Mouse (Mus musculus) heart, embryonic 15.5 days (tissue): Measurements from ENCODE around the gene Plppr3. TPM values are rescaled to one million over a fixed set of nuclear protein-coding genes. Genes with fewer than 3 reads are reported as not detected.
A peak's percentile ranks its signal among the peaks of the same experiment; 100 is the strongest.

Experiments
- ATAC-seq: fragments of 200-750 bp; cut with Nextera tagmentation; replicated peaks from 2 replicates; pipeline ENCODE4 v1.8.0; 2017; ENCODE audit warnings: low read depth, moderate TSS enrichment; ENCODE audit not compliant: insufficient number of reproducible peaks, insufficient read depth, low FRiP score
- H3K27ac ChIP-seq: fragments of 300-500 bp; sonication (generic); 2 replicates; pipeline ENCODE4 v1.5.1; 2015; ENCODE audit warnings: mild to moderate bottlenecking, inconsistent platforms
- H3K27me3 ChIP-seq: fragments of 300-500 bp; sonication (generic); 2 replicates; pipeline ENCODE4 v1.6.1; 2015; ENCODE audit warnings: inconsistent platforms
- H3K36me3 ChIP-seq: fragments of 300-500 bp; sonication (generic); 2 replicates; pipeline ENCODE4 v1.6.1; 2015; ENCODE audit warnings: mild to moderate bottlenecking, inconsistent platforms
- H3K4me1 ChIP-seq: fragments of 300-500 bp; sonication (generic); replicated peaks from 2 replicates; pipeline ENCODE4 v1.6.1; 2015; ENCODE audit warnings: inconsistent platforms
- H3K4me2 ChIP-seq: fragments of 300-500 bp; sonication (generic); 2 replicates; pipeline ENCODE4 v1.6.1; 2015; ENCODE audit warnings: inconsistent platforms, mild to moderate bottlenecking, moderate library complexity
- H3K4me3 ChIP-seq: fragments of 300-500 bp; sonication (generic); 2 replicates; pipeline ENCODE4 v1.5.1; 2015; ENCODE audit warnings: mild to moderate bottlenecking, inconsistent platforms
- H3K9ac ChIP-seq: fragments of 300-500 bp; sonication (generic); 2 replicates; pipeline ENCODE4 v1.6.1; 2015; ENCODE audit warnings: mild to moderate bottlenecking, inconsistent platforms
- H3K9me3 ChIP-seq: fragments of 300-500 bp; sonication (generic); replicated peaks from 2 replicates; pipeline ENCODE4 v1.6.1; 2016; ENCODE audit warnings: inconsistent platforms
- whole genome bisulfite sequencing: fragments of 180-500 bp; shearing (Covaris S2); methylation state at CpG from one replicate; pipeline ENCODE4 v1.1.7; 2015; ENCODE audit warnings: mixed read lengths; 5-methylcytosine and 5-hydroxymethylcytosine counted together
- microRNA-seq: library from miRNA; unstranded; fragments of <30 nt; microRNA quantifications from one replicate; pipeline ENCODE4, GENCODE M21; 2016
- polyA plus RNA-seq: library from polyadenylated mRNA; unstranded; fragments of >200 nt; fragmentation: Nextera tagmentation; extraction: Ambion mirVana; gene quantifications from 2 replicates; pipeline ENCODE4 v1.2.1, GENCODE M21; 2015

Plppr3 gene
- polyA plus RNA-seq, 1 experiment from 2014 or later, result 8.6 TPM

DNA sequence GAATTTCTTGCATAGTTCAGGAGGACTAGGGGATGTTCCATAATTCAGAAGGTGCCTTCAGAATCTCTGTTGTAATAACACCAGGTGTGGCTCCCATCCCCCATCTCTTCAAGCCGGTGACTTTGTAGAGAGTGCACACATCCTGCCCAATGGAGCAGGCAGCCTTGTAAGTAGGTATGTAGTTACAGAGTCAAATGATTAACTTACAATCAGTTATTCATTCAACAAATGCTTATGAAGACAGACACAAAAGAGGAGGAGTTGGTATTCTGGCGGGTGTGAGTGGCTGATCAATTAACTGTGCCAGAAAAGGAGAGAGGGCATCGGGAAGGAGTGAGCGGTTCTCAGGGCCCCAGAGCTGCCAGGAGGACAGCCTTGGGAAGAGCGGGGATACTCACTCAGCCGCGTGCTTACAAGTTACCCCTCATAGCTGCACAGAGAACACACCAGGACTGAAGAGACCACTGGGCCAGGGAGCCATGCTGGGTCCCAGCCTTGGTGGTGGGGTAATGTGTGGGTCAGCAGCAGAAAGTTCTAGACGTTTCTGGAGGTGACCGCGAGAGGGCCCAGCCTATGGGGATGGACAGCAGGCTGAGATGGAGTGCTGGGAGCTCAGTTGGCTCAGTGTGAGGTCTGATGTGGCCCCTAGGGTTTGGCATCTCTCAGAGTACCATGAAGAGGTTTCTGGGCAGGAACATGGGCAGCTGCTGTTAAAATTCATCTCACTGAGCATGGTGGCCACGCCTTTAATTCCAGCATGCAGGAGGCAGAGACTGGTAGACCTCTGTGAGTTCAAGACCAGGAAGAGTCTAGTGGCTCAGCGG lies 58.6 kb downstream of the Plppr3 start:
- H3K27me3 ChIP-seq, result no peaks in the 10 kb centered on the region
- peaks cover 6% of the 10 kb centered on the region; the same call in 1 of the 2 replicates for H3K36me3 ChIP-seq
- H3K27ac ChIP-seq, result no peak overlapping the region
- H3K4me1 ChIP-seq, result peaks cover 4% of the 10 kb centered on the region; the same call in 1 of the 2 replicates
- 86% methylated on average over 12 of the region's 12 CpGs for WGBS
- ATAC-seq, result no peak
- no peaks in the 10 kb centered on the region for H3K9me3 ChIP-seq
- no peak overlapping the region for H3K9ac ChIP-seq
- H3K4me2 ChIP-seq, result no peak overlapping the region
- no peak overlapping the region for H3K4me3 ChIP-seq

DNA sequence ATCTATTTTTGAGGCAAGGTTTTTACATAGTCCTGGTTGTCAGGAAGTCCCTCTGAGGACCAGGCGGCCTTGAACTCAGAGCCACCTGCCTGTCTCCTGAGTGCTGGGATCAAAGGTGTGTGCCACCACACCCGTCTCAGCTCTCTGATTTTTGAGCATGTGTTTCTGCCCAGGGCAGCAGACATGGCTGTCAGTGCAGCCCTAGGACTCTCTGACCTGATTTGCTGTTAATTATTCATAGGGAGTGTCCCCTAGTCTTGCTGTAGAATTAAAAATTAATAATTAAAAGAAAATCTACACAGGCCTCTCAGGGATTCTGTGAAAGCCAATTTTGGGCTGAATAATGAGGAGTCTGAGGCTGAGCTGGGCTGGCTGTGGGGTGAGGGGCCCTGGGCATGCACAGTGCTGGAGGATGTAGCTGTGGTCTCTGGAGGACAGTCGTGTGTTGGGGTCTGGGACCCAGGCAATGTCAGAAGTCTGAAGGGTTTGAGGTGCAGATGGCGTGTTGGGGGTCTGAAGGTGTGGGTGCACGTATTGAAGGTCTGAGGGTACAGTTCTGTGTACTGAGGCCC lies 60.1 kb downstream of the Plppr3 start:
- H3K27ac ChIP-seq, result no peak overlapping the region
- no peak overlapping the region for H3K4me3 ChIP-seq
- WGBS, result 90% methylated on average over 5 of the region's 5 CpGs
- no peak for ATAC-seq
- no peaks in the 10 kb centered on the region for H3K27me3 ChIP-seq
- H3K4me1 ChIP-seq, result peaks cover 4% of the 10 kb centered on the region; the same call in 1 of the 2 replicates
- H3K36me3 ChIP-seq, result peaks cover 8% of the 10 kb centered on the region; the same call in 1 of the 2 replicates
- no peak overlapping the region for H3K9ac ChIP-seq
- no peak overlapping the region for H3K4me2 ChIP-seq
- no peaks in the 10 kb centered on the region for H3K9me3 ChIP-seq

DNA sequence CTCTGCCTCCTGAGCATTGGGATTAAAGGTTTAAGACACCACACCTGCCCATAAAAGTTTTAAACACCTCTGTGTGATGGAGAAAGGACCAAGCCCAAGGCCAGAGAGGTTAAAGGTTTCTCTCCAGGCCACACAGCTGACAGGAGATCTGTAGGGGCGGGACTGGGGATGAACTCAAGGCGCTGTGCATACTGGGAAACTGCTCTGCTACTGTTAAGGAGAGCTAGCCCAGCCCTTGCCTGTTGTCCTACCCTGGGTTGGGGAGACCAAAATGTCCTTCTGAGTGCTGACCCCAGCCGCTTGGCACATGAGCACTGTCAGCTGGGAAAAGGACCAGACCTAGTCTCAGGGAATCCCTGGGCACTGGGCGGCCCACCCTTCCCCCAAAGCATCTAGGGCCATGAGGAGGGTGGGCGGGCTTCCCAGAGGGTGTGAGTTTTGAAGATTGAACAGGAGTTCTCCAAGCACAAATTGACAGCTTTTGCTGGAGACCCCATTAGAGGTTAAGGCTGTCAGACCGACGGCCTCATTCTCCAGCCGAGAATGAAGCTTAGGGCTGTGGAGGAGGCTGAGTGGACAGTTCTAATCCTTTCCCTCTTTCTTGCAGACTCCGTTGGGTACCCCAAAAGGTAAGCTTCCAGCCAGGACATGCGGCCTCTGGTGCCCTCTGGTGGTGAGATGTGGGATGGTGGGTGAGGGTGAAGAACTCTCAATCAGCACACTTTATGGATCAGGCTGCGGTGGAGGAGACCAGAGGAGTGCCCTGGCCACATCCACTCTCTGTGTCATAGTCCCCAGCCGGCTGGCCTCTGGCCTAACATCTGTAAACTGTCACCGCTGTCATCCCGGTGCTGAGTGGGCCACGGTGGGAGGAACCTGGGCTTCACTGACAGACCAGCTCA lies 62.4 kb downstream of the Plppr3 start:
- Histone ChIP-seq H3K4me1 (peaks cover 5% of the 10 kb centered on the region; the same call in 1 of the 2 replicates), H3K27ac (no peak overlapping the region), H3K4me3 (no peak overlapping the region), H3K36me3 (peaks cover 8% of the 10 kb centered on the region; the same call in 1 of the 2 replicates), H3K9ac (no peak overlapping the region), H3K4me2 (no peak overlapping the region), H3K9me3 (no peaks in the 10 kb centered on the region), H3K27me3 (no peaks in the 10 kb centered on the region)
- 0 out of 2 replicates have a peak, but pooled peaks have one; percentile 9 for ATAC-seq
- WGBS, result 25% methylated on average over 15 of the region's 15 CpGs

Small RNAs within 50 kb of the gene (microRNA-seq; reads per million reads assigned to microRNA genes)
- 1.1 reads per million for gene Mir6910

Other genes with a start within 250 kb of the Plppr3 start
- 2.0 and 3.9 TPM in 2 replicates for gene Shc2, start 236.7 kb downstream of the Plppr3 start, polyA plus RNA-seq
- not detected in 2 replicates for gene Odf3l2, start 228.9 kb downstream of the Plppr3 start, polyA plus RNA-seq
- gene Madcam1, start 210.1 kb downstream of the Plppr3 start, polyA plus RNA-seq, result 1.4 and 1.9 TPM in 2 replicates
- 39.5 and 46.8 TPM in 2 replicates for gene Tpgs1, start 205.3 kb downstream of the Plppr3 start, polyA plus RNA-seq
- gene Cdc34, start 192.4 kb downstream of the Plppr3 start, polyA plus RNA-seq, result 86.7 and 98.4 TPM in 2 replicates
- gene Gzmm, start 185.6 kb downstream of the Plppr3 start, polyA plus RNA-seq, result 1.1 TPM in 2 replicates
- 998 and 1,017 TPM in 2 replicates for gene Bsg, start 170.1 kb downstream of the Plppr3 start, polyA plus RNA-seq
- 0.08 and 0.09 TPM in 2 replicates for gene Hcn2, start 158.0 kb downstream of the Plppr3 start, polyA plus RNA-seq
- 30.0 and 36.5 TPM in 2 replicates for gene Polrmt, start 128.1 kb downstream of the Plppr3 start, polyA plus RNA-seq
- 0.06 and 0.16 TPM in 2 replicates for gene Fgf22, start 119.6 kb downstream of the Plppr3 start, polyA plus RNA-seq
- gene Rnf126, start 107.7 kb downstream of the Plppr3 start, polyA plus RNA-seq, result 54.0 and 65.5 TPM in 2 replicates
- gene Fstl3, start 97.4 kb downstream of the Plppr3 start, polyA plus RNA-seq, result 29.0 and 30.9 TPM in 2 replicates
- 0.49 and 5.1 TPM in 2 replicates for gene Prss57, start 83.7 kb downstream of the Plppr3 start, polyA plus RNA-seq
- 57.8 and 73.1 TPM in 2 replicates for gene Palm, start 81.1 kb downstream of the Plppr3 start, polyA plus RNA-seq
- 0.81 and 1.3 TPM in 2 replicates for gene Misp, start 53.6 kb downstream of the Plppr3 start, polyA plus RNA-seq
- 89.6 and 162 TPM in 2 replicates for gene Ptbp1, start 20.2 kb downstream of the Plppr3 start, polyA plus RNA-seq
- 1.1 and 3.0 TPM in 2 replicates for gene Prtn3, start 158 bp downstream of the Plppr3 start, polyA plus RNA-seq
- 0.25 and 2.0 TPM in 2 replicates for gene Elane, start 11.6 kb upstream of the Plppr3 start, polyA plus RNA-seq
- gene Cfd, start 16.2 kb upstream of the Plppr3 start, polyA plus RNA-seq, result not detected in 2 replicates
- gene Med16, start 34.3 kb upstream of the Plppr3 start, polyA plus RNA-seq, result 34.8 and 45.7 TPM in 2 replicates
- 15.7 TPM in 1 of 2 replicates, not detected in the other for gene Gm26602, start 36.2 kb upstream of the Plppr3 start, polyA plus RNA-seq
- gene Kiss1r, start 42.3 kb upstream of the Plppr3 start, polyA plus RNA-seq, result 0.34 and 0.51 TPM in 2 replicates
- 95.2 and 118 TPM in 2 replicates for gene R3hdm4, start 46.6 kb upstream of the Plppr3 start, polyA plus RNA-seq
- 2.1 and 3.7 TPM in 2 replicates for gene Arid3a, start 52.4 kb upstream of the Plppr3 start, polyA plus RNA-seq
- gene Wdr18, start 85.5 kb upstream of the Plppr3 start, polyA plus RNA-seq, result 56.7 and 66.6 TPM in 2 replicates
- 0.24 and 0.28 TPM in 2 replicates for gene Grin3b, start 96.1 kb upstream of the Plppr3 start, polyA plus RNA-seq
- 16.2 and 19.6 TPM in 2 replicates for gene Tmem259, start 109.7 kb upstream of the Plppr3 start, polyA plus RNA-seq
- 208 and 243 TPM in 2 replicates for gene Cnn2, start 114.0 kb upstream of the Plppr3 start, polyA plus RNA-seq
- gene Abca7, start 121.9 kb upstream of the Plppr3 start, polyA plus RNA-seq, result 2.1 and 3.9 TPM in 2 replicates
- gene Arhgap45, start 142.0 kb upstream of the Plppr3 start, polyA plus RNA-seq, result 4.7 and 14.4 TPM in 2 replicates
- 115 and 136 TPM in 2 replicates for gene Polr2e, start 165.2 kb upstream of the Plppr3 start, polyA plus RNA-seq
- gene Gpx4, start 172.5 kb upstream of the Plppr3 start, polyA plus RNA-seq, result 628 and 658 TPM in 2 replicates
- 8.3 and 13.9 TPM in 2 replicates for gene Sbno2, start 230.9 kb upstream of the Plppr3 start, polyA plus RNA-seq
- 10.0 and 14.2 TPM in 2 replicates for gene Stk11, start 241.2 kb upstream of the Plppr3 start, polyA plus RNA-seq